Mouse (Mus musculus) liver, adult (tissue): Measurements from ENCODE around the gene Igll1.
A peak's percentile ranks its signal among the peaks of the same experiment; 100 is the strongest.

ENCODE experiments used
- GATA4 ChIP-seq: IDR thresholded peaks from 2 replicates; pipeline ENCODE4 v1.6.1; 2014; ENCODE audit warnings: mild to moderate bottlenecking, low read length; ENCODE audit not compliant: insufficient replicate concordance

Igll1 gene

DNA sequence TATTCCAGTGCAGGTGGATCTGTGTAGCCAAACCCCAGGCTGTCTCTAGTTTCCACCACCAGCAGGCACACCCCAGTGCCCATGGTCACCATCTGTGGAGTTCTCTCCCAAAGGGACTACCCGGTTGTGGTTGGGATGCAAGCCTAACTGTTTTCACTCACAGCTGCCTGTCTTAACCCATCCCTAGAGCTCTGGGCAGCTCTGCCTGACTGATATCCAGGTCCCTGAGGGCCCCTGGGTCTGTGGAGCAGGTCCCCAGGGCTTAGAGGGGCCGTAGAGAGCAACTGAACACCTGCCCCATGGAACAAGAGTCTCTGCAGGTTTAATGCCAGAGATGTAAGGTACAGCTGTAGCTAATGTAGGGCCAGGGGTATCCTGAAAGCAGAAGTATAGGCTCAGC, at the start of gene Igll1:
TSS of gene Igll1 (minus strand) at position 8 of the 400 bp plus-strand sequence.
- TF ChIP-seq GATA4: no peak

DNA sequence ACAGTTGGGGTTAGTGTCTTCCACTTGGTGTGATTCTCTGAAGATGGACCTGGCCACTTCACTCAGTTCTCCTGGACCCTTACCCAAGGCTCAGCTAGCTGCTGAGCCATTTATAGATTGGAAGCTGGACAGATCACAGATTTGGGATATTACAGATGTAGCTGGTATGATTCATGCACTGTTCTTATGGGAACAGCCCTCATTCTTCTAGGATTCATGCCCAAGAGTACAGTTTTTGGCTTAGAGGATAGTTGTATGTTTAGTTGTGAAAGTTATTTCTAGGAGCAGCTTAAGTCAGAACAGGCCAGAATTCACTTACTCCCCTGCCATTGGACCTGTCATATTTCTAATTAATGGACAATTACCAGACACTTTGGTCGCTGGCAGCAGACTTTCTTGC, 49.7 kb upstream of the Igll1 start:
- no peak for TF ChIP-seq GATA4

DNA sequence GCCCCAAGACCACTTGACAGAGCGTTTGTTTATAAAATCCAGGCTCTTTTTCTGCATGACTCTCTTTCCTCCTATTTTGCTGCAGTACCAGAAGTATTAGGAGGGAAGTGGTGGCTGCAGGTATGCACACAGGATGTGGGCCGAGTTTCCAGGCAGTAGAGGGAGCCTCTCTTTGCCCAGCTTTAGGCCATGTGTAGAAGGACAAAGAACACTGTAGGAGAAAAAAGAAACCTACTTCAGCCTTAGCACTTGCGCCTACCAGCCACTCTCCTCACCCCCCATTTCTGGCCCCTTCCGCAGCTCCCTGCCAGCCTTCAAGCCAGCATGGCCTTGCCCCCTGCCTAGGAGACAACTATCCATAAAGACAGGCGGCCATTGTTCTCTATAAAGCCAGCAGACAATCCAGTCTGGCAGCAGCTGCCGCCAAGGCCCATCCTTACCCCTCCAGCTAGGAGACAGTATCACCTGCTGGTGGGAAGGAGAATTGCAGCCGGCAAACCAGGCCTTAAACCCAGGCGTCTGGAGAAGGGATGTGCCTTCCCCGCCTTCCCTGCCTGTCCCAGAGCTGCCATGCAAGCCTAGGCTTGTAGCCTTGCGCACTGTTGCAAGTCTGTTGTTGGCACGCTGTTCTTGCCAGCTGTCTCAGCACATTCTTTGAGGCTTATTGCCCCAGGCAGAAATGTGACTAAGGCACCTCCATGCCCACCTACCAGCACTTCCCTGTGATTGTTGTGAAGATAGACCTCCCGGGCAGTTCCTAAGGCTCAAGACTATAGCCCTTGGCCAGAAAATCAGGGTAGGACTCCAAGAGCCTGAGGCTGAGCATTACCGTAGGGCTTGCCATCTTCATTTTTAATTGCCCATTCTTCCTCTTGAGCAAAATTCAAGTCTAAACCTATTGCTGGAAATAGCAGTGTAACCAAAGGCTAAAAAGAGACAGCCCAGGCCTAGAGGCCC, 48.1 kb upstream of the Igll1 start:
- no peak for TF ChIP-seq GATA4

DNA sequence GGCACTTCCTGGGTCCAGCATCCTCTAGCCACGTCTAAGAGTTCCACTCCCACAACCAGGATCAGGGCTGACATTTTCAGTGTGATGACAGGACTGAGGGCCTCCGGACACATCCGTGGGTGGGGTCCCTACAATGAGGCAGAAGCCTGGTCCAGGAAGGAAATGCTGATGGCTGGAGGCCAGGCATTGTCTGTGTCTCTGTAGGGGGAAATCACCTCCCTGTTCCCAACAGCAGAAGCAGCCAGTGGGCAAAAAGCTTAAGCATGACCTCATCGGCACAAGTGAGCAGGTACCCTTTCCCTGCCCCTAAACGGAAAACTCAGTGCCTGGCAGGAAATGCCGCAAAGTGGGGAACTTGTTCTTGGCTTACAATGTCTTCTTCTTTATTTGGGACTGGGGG, 44.0 kb upstream of the Igll1 start:
- peak; percentile 36; the same call in 1 of the 2 replicates for TF ChIP-seq GATA4

DNA sequence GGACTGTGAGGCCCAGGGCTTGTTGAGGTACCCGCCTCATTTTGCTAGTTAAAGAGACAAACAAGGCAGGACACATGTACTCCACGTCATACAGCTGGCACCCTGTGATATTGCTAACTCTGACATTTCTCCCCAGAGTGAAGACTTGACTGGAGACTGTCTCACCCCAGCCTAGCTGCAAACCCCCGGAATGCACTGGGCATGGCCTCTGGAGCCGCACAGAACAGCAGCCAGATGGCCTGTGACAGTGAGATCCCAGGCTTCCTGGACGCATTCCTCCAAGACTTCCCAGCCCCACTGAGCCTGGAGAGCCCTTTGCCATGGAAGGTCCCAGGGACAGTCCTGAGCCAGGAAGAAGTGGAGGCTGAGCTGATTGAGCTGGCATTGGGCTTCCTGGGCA, 39.4 kb upstream of the Igll1 start:
- no peak for TF ChIP-seq GATA4

DNA sequence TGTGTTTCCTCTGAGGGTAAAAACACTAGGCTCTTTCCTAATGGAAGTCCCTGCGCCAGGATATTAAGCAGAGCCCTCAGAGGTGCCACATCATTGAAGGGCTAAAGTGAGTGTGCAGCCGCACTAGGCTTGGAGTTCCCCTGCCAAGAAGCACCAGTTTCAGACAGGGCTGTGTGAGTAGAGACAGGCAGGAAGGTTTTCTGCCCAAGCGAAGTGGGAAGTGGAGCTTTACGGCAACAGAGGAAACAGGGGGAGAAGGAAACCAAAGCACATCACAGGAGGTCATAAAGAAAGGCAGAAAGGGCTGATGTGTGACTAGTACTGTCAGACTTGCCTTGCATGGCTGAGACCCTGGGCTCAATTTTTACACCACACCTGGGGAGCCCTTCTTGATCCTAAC, 38.5 kb upstream of the Igll1 start:
- TF ChIP-seq GATA4: no peak

DNA sequence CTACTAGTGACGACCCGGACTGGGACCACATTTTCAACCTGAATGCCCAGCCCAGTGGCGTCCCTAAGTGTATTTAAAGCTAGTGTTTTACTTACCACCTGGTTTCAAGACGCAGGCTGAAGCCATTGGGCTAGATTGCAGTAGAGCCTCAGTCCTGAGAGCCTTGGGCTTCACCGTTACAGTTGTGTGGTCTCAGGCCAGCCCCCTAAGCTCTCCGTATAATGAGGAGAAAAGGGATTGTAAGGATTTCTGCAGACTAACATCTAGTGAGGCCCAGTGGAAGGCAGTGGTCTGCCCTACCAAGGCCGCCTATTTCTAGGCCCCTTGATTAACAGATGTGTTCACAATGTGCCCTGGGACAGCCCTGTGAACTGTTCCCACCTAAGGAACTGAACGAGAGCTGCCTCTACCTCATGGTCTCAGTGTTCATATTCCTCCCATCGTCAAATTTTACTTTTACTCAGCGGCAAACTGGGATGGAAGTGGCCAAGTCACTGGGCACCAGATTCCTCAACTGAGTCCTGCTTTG, 33.3 kb upstream of the Igll1 start:
- TF ChIP-seq GATA4: no peak

DNA sequence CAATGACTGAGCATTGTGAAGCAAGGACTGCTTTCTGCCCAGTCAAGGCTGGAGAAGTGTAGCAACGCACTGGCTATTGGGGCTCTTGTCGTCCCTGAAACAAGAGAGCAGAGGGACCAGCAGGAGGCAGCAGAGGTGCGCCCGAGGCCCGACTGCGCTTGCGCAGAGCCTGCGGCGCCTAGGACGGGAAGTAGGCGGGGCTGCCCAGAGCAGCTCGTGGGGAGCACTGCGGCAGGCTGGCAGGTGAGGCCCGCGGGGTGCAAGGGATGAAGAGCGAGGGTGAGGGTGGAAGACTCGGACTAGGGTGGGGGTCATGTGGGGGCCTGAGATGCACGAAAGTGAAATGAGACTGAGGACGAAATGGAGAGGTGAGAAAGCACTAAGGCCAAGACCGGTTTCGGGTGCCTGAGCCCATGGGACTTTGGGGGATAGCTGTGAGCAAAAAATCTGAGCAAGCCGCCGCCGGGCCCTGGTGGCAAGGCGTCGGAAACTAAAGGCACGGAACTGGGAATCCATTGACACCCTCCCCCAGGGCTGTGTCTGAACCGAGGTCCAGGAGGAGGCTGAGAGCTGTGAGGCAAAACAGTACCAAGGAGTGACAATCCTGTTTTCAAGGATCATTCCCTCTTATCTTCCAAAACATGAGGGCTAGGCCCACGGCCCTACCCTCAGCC, 32.7 kb upstream of the Igll1 start, which contains the start of gene Ppm1f:
TSS of gene Ppm1f (plus strand) at position 88 of the 674 bp plus-strand sequence.
- peak; percentile 33; the same call in 1 of the 2 replicates for TF ChIP-seq GATA4

DNA sequence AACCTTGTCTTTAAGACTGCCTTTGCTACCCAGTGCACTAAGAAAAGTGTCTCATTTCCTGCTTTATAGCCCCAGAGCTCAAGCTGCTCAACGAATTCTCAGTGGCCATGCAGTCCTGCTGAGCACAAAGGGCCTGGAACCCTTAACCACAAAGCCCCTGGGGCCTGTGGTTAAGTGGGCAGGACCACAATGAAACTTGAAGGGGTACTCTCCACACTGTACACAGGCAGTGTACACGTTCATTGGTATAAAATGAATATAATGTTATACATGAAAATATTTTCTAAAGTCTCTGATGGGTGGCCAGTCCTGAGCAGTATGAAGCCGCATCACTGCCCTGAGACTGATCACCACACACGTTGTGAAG, 32.2 kb upstream of the Igll1 start:
- TF ChIP-seq GATA4: no peak

DNA sequence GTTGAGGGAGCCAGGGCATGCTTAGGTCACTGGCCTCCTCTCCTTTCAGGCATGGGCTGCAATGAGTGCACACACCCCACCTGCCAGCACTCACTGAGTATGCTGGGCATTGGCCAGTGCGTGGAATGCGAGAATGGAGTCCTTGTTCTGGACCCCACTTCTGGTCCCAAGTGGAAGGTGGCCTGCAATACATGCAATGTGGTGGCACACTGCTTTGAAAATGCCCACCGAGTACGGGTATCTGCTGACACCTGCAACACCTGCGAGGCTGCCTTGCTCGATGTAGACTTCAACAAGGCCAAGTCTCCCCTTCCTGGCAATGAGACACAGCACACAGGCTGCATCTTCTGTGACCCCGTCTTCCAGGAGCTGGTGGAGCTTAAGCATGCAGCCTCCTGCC, 28.6 kb upstream of the Igll1 start:
- no peak for TF ChIP-seq GATA4

DNA sequence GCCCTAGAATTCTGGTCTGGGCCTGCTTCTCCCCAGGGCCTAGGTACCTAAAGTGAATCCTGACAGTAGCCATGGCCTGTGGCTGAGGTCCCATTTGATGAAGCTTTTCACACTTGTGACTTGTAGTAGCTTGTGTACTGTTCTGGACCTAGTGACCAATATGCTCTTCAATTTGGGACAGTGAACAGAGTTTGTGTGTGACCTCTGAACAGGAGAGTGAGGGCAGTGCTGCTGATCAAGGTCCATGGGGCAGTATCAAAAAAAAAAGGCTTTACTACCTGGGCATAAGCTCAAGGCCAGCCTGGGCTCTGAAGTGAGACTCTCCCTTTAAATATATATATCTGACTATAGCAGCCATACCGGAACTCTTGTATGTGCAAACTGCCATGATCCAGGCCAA, 24.6 kb upstream of the Igll1 start:
- TF ChIP-seq GATA4: 0 out of 2 replicates have a peak, but pooled peaks have one; percentile 7

DNA sequence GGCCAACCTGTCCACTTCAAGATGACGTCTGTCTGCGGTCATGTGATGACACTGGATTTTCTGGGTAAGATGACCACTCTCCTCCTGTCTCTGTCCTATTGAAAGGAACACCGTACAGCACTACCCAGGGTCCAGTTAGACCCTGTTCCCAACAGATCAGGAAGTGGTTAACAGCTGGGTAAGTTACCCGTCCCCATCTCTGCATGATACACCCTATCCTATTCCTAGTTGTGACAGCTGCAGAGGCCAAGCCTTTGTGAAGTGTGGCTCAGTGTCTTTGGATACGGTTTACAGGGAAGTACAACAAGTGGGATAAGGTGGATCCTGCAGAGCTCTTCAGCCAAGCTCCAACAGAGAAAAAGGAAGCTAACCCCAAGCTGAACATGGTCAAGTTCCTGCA, 15.2 kb upstream of the Igll1 start:
- no peak for TF ChIP-seq GATA4

DNA sequence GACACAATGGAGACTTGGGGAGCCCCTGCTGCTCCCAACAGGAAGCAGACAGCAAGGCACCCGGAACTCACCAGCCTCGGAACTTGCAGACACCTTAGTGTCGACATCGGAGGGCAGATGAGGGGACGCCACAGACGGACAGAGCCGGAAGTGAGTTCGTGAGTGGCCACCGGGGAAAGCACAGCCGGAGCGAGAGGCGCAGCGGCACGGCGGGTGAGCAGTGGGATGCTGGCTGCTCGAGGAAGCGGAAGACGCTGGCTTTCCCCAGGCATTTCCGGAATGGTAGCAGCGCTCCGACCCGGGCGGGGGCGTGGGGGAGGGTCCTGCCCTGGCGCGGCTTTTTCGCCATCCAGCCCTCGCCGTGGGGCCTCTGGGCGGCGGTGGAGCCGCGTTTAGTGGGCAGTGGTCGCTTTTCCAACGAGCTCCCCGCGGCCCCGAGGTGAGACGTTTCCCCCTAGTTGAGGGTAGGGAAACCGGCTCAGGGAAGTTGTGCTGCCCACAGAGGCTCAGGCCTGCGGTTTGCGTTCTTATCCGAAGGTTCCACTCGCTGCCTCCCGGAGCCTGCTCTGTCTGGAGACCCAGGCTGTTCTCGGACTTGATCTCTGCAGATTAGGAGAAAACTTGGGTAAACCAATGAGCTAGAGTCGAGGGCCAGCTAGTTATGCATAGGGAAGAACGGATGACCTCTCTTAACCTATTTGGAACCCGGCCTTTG, 7.0 kb upstream of the Igll1 start, which contains the start of the genes Top3b and Vpreb1:
TSS of gene Top3b (plus strand) at position 120 of the 715 bp plus-strand sequence.
TSS of gene Vpreb1 (minus strand) at position 227 of the 715 bp plus-strand sequence.
- TF ChIP-seq GATA4: no peak

DNA sequence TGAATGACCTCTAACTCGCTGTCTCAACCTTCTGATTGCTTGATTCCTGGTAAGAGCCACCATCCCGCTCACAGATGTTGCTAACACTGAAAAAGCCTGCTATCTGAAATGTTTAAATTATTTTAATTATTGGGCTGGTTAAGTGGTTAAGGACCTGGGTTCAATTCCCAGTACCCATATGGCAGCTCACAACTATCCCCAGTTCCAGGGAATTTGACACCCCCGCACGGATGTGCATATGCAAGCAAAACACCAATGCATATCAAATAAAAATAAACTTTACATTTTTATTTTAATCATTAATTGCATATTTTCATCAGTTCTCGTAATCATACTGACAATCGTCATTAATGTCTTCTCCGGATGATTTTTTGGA, 6.4 kb upstream of the Igll1 start:
- no peak for TF ChIP-seq GATA4

DNA sequence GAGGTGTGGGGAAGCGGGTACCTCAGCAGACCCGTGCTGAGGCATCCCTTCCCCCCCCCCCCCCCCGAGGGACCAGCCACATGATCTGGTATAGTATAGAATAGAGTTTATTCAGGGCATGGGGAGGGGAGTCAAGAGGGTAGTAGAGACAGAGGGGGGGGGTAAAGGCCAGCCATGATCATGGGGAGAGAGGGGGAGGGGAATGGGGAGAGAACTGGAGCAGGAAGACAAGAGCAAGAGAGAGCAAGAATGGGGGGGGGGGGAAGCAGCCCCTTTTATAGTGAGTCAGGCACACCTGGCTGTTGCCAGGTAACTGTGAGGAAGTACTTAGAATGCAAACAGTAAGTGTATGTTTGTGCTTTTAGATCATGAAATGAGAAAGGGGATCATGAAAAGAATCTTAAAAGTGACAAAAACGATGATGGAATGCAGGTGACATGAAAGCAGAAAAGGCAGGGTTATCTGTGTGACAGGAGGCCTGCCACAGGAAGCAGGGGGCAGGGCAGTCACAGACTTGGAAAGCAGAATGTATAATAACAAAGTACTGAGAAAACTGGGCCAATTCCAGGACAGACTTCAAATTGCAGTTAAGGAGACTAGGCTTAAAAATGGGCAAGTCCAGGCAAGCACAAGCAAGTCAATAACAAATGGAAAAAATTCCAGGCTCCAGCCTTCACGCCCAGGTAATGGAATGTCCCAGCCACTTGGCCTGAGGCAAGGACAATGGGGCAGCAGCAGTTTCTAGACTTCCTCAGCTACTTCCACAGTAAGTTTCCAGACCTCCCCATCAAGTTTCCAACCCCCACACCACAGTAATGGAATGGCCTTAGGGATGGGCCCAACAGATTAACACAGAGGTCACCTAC, 2.1 kb upstream of the Igll1 start:
- no peak for TF ChIP-seq GATA4

DNA sequence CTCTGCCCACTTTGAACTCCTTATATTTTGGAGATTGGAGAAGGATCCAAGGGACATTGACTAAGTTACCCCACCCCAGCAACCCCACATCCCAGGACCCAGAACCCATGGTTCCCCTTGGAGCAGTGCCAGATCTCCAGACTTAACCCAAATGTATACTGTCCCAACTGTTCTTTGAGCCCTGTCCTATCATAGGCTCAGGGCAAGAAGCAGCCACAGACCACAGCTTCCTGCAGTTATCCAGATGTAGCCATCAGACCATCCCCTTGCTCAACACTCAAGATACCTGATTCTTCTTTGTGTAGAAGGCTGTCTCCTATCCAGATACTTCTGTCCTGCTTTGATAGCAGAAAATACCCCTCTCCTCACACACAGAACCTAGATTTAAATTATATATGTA, 1.4 kb upstream of the Igll1 start:
- TF ChIP-seq GATA4: no peak
